Mouse (Mus musculus): Measurements from ENCODE around the gene Gm17949. TPM values are rescaled to one million over a fixed set of nuclear protein-coding genes. Genes with fewer than 3 reads are reported as not detected.

Gene Gm17949
- polyA plus RNA-seq, 1 experiment from 2014 or later = 0.16 TPM

GRCm38 (mm10) chr17:56990115-56990746, 21.0 kb upstream of the Gm17949 start, which contains the start of gene Clpp:
Gene Clpp (plus strand): TSS chr17:56990305.
- H3K27me3 ChIP-seq (ENCODE audit: insufficient read depth, low read length) = no peaks in the 10 kb centered on the region
- under 1% methylated on average over 52 of the region's 52 CpGs for WGBS
- no peaks in the 10 kb centered on the region for H3K9me3 ChIP-seq (ENCODE audit: low read depth, low read length)
- peak within 1 kb of the TSS; percentile 77 for H3K9ac ChIP-seq
- peak; percentile 98 for DNase-seq
- ATAC-seq (ENCODE audit: insufficient read depth) = peak; percentile 97
- peaks cover 38% of the 10 kb centered on the region for H3K36me3 ChIP-seq (ENCODE audit: insufficient read depth)
- peak within 1 kb of the TSS; percentile 67 for H3K27ac ChIP-seq (ENCODE audit: low read depth)
- peak within 1 kb of the TSS; percentile 86 for H3K4me2 ChIP-seq
- TF ChIP-seq CTCF (IDR thresholded peaks at IDR 0.05; ENCODE audit: low read depth) = no peak
- peaks cover 5% of the 10 kb centered on the region; the same call in 1 of the 2 replicates for H3K4me1 ChIP-seq (ENCODE audit: insufficient read depth)
- H3K4me3 ChIP-seq (ENCODE audit: low read depth, low read length) = peak within 1 kb of the TSS; percentile 83

GRCm38 (mm10) chr17:56990966-56991365, 20.3 kb upstream of the Gm17949 start:
- peaks cover 5% of the 10 kb centered on the region; the same call in 1 of the 2 replicates for H3K4me1 ChIP-seq (ENCODE audit: insufficient read depth)
- no peak for ATAC-seq (ENCODE audit: insufficient read depth)
- no peak overlapping the region for H3K27ac ChIP-seq (ENCODE audit: low read depth)
- no peak for TF ChIP-seq CTCF (IDR thresholded peaks at IDR 0.05; ENCODE audit: low read depth)
- 63% methylated on average over 2 of the region's 2 CpGs for WGBS
- H3K9ac ChIP-seq = peak overlapping the region; percentile 77
- peak overlapping the region; percentile 83 for H3K4me3 ChIP-seq (ENCODE audit: low read depth, low read length)
- DNase-seq = no peak
- no peaks in the 10 kb centered on the region for H3K27me3 ChIP-seq (ENCODE audit: insufficient read depth, low read length)
- peak overlapping the region; percentile 86 for H3K4me2 ChIP-seq
- peaks cover 45% of the 10 kb centered on the region for H3K36me3 ChIP-seq (ENCODE audit: insufficient read depth)
- no peaks in the 10 kb centered on the region for H3K9me3 ChIP-seq (ENCODE audit: low read depth, low read length)

- H3K4me1 ChIP-seq (ENCODE audit: insufficient read depth) = peaks cover 9% of the 10 kb centered on the region
- H3K27ac ChIP-seq (ENCODE audit: low read depth) = no peak overlapping the region
- no peak overlapping the region for H3K9ac ChIP-seq
- no peak overlapping the region for H3K4me2 ChIP-seq
- no peaks in the 10 kb centered on the region for H3K27me3 ChIP-seq (ENCODE audit: insufficient read depth, low read length)
- H3K36me3 ChIP-seq (ENCODE audit: insufficient read depth) = peaks cover 64% of the 10 kb centered on the region
- TF ChIP-seq CTCF (IDR thresholded peaks at IDR 0.05; ENCODE audit: low read depth) = no peak
- WGBS = 85% methylated on average over 8 of the region's 8 CpGs
- DNase-seq (no peak), ATAC-seq (ENCODE audit: insufficient read depth) (no peak)
- H3K4me3 ChIP-seq (ENCODE audit: low read depth, low read length) = no peak overlapping the region
- H3K9me3 ChIP-seq (ENCODE audit: low read depth, low read length) = no peaks in the 10 kb centered on the region
These were observed 16.2 kb upstream of the Gm17949 start for GRCm38 (mm10) chr17:56995046-56995445.

- Histone ChIP-seq H3K4me1 (ENCODE audit: insufficient read depth) (peaks cover 4% of the 10 kb centered on the region; the same call in 1 of the 2 replicates), H3K27me3 (ENCODE audit: insufficient read depth, low read length) (no peaks in the 10 kb centered on the region), H3K36me3 (ENCODE audit: insufficient read depth) (peaks cover 71% of the 10 kb centered on the region), H3K4me2 (no peak overlapping the region; the same call in 1 of the 2 replicates), H3K27ac (ENCODE audit: low read depth) (no peak overlapping the region), H3K9ac (no peak overlapping the region), H3K4me3 (ENCODE audit: low read depth, low read length) (no peak overlapping the region), H3K9me3 (ENCODE audit: low read depth, low read length) (no peaks in the 10 kb centered on the region)
- DNase-seq (no peak), ATAC-seq (ENCODE audit: insufficient read depth) (no peak)
- TF ChIP-seq CTCF (IDR thresholded peaks at IDR 0.05; ENCODE audit: low read depth) = no peak
- WGBS = 62% methylated on average over 2 of the region's 2 CpGs
These were observed 14.8 kb upstream of the Gm17949 start for GRCm38 (mm10) chr17:56996506-56996905.

- peak; percentile 99 for ATAC-seq (ENCODE audit: insufficient read depth)
- H3K4me3 ChIP-seq (ENCODE audit: low read depth, low read length) = peak within 1 kb of the TSS; percentile 71
- 0% methylated on average over 38 of the region's 38 CpGs for WGBS
These were observed 14.1 kb upstream of the Gm17949 start, which contains the start of gene Alkbh7 for GRCm38 (mm10) chr17:56997029-56997667. Gene Alkbh7 (plus strand): TSS chr17:56997339.

GRCm38 (mm10) chr17:56999414-56999813, 11.9 kb upstream of the Gm17949 start:
- Histone ChIP-seq H3K27ac (ENCODE audit: low read depth) (no peak overlapping the region), H3K36me3 (ENCODE audit: insufficient read depth) (peaks cover 68% of the 10 kb centered on the region), H3K27me3 (ENCODE audit: insufficient read depth, low read length) (no peaks in the 10 kb centered on the region), H3K9me3 (ENCODE audit: low read depth, low read length) (no peaks in the 10 kb centered on the region), H3K9ac (no peak overlapping the region), H3K4me3 (ENCODE audit: low read depth, low read length) (no peak overlapping the region), H3K4me1 (ENCODE audit: insufficient read depth) (peaks cover 4% of the 10 kb centered on the region; the same call in 1 of the 2 replicates), H3K4me2 (no peak overlapping the region)
- no peak for DNase-seq
- 89% methylated on average over 9 of the region's 9 CpGs for WGBS
- no peak for ATAC-seq (ENCODE audit: insufficient read depth)
- TF ChIP-seq CTCF (IDR thresholded peaks at IDR 0.05; ENCODE audit: low read depth) = no peak

More at GRCm38 (mm10) chr17:56997029-56997667, 14.1 kb upstream of the Gm17949 start, which contains the start of gene Alkbh7:
- TF ChIP-seq CTCF (IDR thresholded peaks at IDR 0.05; ENCODE audit: low read depth) = peak; percentile 76
- Histone ChIP-seq H3K27ac (ENCODE audit: low read depth) (0 out of 2 replicates have a peak within 1 kb of the TSS, but pooled peaks have one; percentile 6), H3K4me2 (peak within 1 kb of the TSS; percentile 69), H3K27me3 (ENCODE audit: insufficient read depth, low read length) (no peaks in the 10 kb centered on the region), H3K9ac (peak within 1 kb of the TSS; percentile 60), H3K9me3 (ENCODE audit: low read depth, low read length) (no peaks in the 10 kb centered on the region), H3K4me1 (ENCODE audit: insufficient read depth) (peaks cover 4% of the 10 kb centered on the region; the same call in 1 of the 2 replicates), H3K36me3 (ENCODE audit: insufficient read depth) (peaks cover 69% of the 10 kb centered on the region)
- peak; percentile 97 for DNase-seq

Measured in lung, embryonic 14.5 days (tissue).